Mouse (Mus musculus): ENCODE measurements around the gene Dennd6a. TPM values are rescaled to one million over a fixed set of nuclear protein-coding genes. Genes with fewer than 3 reads are reported as not detected.

Dennd6a gene
- polyA plus RNA-seq, 1 experiment from 2014 or later = 38.2 TPM

DNA sequence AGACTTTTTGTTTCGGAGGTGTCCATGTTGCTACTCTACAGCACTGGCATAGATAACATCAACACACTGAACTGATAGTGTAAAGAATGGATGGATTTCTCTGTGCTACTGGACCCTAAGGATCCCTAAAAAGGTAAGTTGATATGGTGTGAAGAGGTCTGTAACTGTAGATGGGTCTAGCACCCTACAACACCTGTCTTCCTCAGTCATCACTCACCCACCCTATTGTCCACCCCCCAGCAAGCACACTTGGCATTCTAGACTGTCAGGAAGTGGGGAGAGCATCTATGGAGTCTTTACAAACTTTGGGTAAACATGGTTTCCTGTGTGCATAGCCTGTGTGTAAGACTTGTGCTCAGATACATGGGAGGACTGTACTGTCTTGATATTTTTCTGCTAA, 31.5 kb upstream of the Dennd6a start:
- H3K27ac ChIP-seq = no peak overlapping the region
- H3K9ac ChIP-seq = no peak overlapping the region
- no peaks in the 10 kb centered on the region for H3K36me3 ChIP-seq
- H3K9me3 ChIP-seq = no peaks in the 10 kb centered on the region
- no peaks in the 10 kb centered on the region for H3K4me1 ChIP-seq
- H3K4me3 ChIP-seq = no peak overlapping the region
- WGBS = 97% methylated on average over 1 of the region's 1 CpGs
- no peak for ATAC-seq (ENCODE audit: insufficient number of reproducible peaks, insufficient read depth, low FRiP score, low TSS enrichment)
- H3K27me3 ChIP-seq = no peaks in the 10 kb centered on the region
- no peak overlapping the region for H3K4me2 ChIP-seq (replicated peaks)

DNA sequence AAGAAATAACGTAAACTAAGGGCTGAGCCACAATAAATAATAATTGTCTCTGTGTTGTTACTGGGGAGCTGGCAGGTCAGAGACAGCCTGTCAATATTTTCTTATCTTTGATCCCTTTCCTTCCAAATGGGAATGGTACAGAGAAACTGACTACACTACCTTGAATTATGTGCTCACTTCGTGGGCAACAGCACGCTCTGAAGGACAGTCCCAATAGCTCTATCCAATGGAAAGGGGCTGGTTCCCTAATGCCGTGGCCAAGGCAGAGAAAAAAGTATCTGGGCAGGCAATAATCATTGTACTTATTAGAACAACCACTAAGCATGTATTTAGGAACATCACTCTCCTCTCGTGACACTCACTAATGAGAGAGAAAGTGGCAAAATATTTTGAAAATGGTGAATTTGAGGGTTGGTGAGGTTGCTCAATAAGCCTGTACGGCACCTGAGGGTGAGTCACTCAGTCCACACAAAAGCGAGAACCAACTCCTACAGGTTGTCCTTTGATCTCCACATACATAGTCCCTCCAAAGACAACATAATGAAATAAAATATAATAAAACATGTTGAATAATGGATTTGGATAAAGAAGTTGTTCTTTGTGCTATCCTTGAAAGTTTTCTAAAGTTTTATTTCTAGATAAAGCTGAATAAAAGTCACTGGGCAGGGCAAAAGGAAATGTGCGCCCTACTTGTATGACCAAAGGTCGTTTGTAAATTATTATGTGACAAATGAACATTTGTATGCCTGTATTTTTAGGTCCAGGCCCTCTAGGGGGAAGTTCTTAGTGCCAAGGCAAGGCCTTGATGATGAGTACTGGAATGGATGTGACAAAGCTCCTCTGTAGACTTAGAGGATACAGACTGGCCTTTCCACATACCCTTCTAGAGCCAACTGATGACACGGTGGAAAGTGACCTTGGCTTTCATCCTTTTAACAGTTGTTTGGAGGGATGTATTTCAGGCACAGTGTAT, 25.9 kb upstream of the Dennd6a start:
- no peaks in the 10 kb centered on the region for H3K9me3 ChIP-seq
- 79% methylated on average over 10 of the region's 10 CpGs for WGBS
- no peak for ATAC-seq (ENCODE audit: insufficient number of reproducible peaks, insufficient read depth, low FRiP score, low TSS enrichment)
- H3K4me2 ChIP-seq (replicated peaks) = no peak overlapping the region
- H3K9ac ChIP-seq = no peak overlapping the region
- no peak overlapping the region for H3K4me3 ChIP-seq
- no peak overlapping the region for H3K27ac ChIP-seq
- no peaks in the 10 kb centered on the region for H3K36me3 ChIP-seq
- H3K4me1 ChIP-seq = no peaks in the 10 kb centered on the region
- H3K27me3 ChIP-seq = no peaks in the 10 kb centered on the region

- H3K9me3 ChIP-seq = no peaks in the 10 kb centered on the region
- no peak overlapping the region for H3K4me3 ChIP-seq
- no peak overlapping the region for H3K9ac ChIP-seq
- no peaks in the 10 kb centered on the region for H3K27me3 ChIP-seq
- WGBS = 86% methylated on average over 8 of the region's 8 CpGs
- no peaks in the 10 kb centered on the region for H3K36me3 ChIP-seq
- no peaks in the 10 kb centered on the region for H3K4me1 ChIP-seq
- H3K27ac ChIP-seq = no peak overlapping the region
- ATAC-seq (ENCODE audit: insufficient number of reproducible peaks, insufficient read depth, low FRiP score, low TSS enrichment) = no peak
- H3K4me2 ChIP-seq (replicated peaks) = no peak overlapping the region
Observed at GRCm38 (mm10) chr14:26550712-26551111, 22.9 kb upstream of the Dennd6a start.

- H3K4me3 ChIP-seq = no peak overlapping the region
- whole genome bisulfite sequencing = 77% methylated on average over 2 of the region's 2 CpGs
- no peak overlapping the region for H3K27ac ChIP-seq
- no peaks in the 10 kb centered on the region for H3K27me3 ChIP-seq
- no peak for ATAC-seq (ENCODE audit: insufficient number of reproducible peaks, insufficient read depth, low FRiP score, low TSS enrichment)
- no peaks in the 10 kb centered on the region for H3K4me1 ChIP-seq
- H3K9ac ChIP-seq = no peak overlapping the region
- H3K9me3 ChIP-seq = no peaks in the 10 kb centered on the region
- H3K4me2 ChIP-seq (replicated peaks) = no peak overlapping the region
- no peaks in the 10 kb centered on the region for H3K36me3 ChIP-seq
Observed at GRCm38 (mm10) chr14:26552441-26552840, 21.2 kb upstream of the Dennd6a start.

GRCm38 (mm10) chr14:26552853-26553252, 20.8 kb upstream of the Dennd6a start:
- Histone ChIP-seq H3K27me3 (no peaks in the 10 kb centered on the region), H3K4me2 (replicated peaks) (no peak overlapping the region), H3K27ac (no peak overlapping the region), H3K4me3 (no peak overlapping the region), H3K4me1 (no peaks in the 10 kb centered on the region), H3K9ac (no peak overlapping the region), H3K36me3 (no peaks in the 10 kb centered on the region), H3K9me3 (no peaks in the 10 kb centered on the region)
- no peak for ATAC-seq (ENCODE audit: insufficient number of reproducible peaks, insufficient read depth, low FRiP score, low TSS enrichment)
- 91% methylated on average over 3 of the region's 3 CpGs for WGBS

GRCm38 (mm10) chr14:26557581-26557980, 16.1 kb upstream of the Dennd6a start:
- 24% methylated on average over 1 of the region's 1 CpGs for WGBS
- Histone ChIP-seq H3K4me3 (no peak overlapping the region), H3K9ac (no peak overlapping the region), H3K9me3 (no peaks in the 10 kb centered on the region), H3K4me2 (replicated peaks) (no peak overlapping the region), H3K36me3 (no peaks in the 10 kb centered on the region), H3K4me1 (no peaks in the 10 kb centered on the region), H3K27me3 (no peaks in the 10 kb centered on the region), H3K27ac (no peak overlapping the region)
- no peak for ATAC-seq (ENCODE audit: insufficient number of reproducible peaks, insufficient read depth, low FRiP score, low TSS enrichment)

- H3K27ac ChIP-seq = no peak overlapping the region
- no peaks in the 10 kb centered on the region for H3K27me3 ChIP-seq
- no peak overlapping the region for H3K4me2 ChIP-seq (replicated peaks)
- H3K9ac ChIP-seq = no peak overlapping the region
- H3K9me3 ChIP-seq = no peaks in the 10 kb centered on the region
- 88% methylated on average over 7 of the region's 7 CpGs for WGBS
- ATAC-seq (ENCODE audit: insufficient number of reproducible peaks, insufficient read depth, low FRiP score, low TSS enrichment) = no peak
- no peaks in the 10 kb centered on the region for H3K4me1 ChIP-seq
- no peaks in the 10 kb centered on the region for H3K36me3 ChIP-seq
- no peak overlapping the region for H3K4me3 ChIP-seq
Observed at GRCm38 (mm10) chr14:26558536-26558935, 15.1 kb upstream of the Dennd6a start.

GRCm38 (mm10) chr14:26562247-26562646, 11.4 kb upstream of the Dennd6a start:
- no peak for ATAC-seq (ENCODE audit: insufficient number of reproducible peaks, insufficient read depth, low FRiP score, low TSS enrichment)
- Histone ChIP-seq H3K36me3 (no peaks in the 10 kb centered on the region), H3K27me3 (no peaks in the 10 kb centered on the region), H3K27ac (no peak overlapping the region), H3K4me3 (no peak overlapping the region), H3K4me2 (replicated peaks) (no peak overlapping the region), H3K9ac (no peak overlapping the region), H3K4me1 (no peaks in the 10 kb centered on the region), H3K9me3 (no peaks in the 10 kb centered on the region)
- 93% methylated on average over 2 of the region's 2 CpGs for WGBS

- Histone ChIP-seq H3K27ac (no peak overlapping the region), H3K4me2 (replicated peaks) (no peak overlapping the region), H3K27me3 (no peaks in the 10 kb centered on the region), H3K4me3 (no peak overlapping the region), H3K36me3 (no peaks in the 10 kb centered on the region), H3K9ac (no peak overlapping the region), H3K9me3 (no peaks in the 10 kb centered on the region), H3K4me1 (no peaks in the 10 kb centered on the region)
- WGBS = 80% methylated on average over 4 of the region's 4 CpGs
- no peak for ATAC-seq (ENCODE audit: insufficient number of reproducible peaks, insufficient read depth, low FRiP score, low TSS enrichment)
Observed at GRCm38 (mm10) chr14:26569880-26570279, 3.8 kb upstream of the Dennd6a start.

- Histone ChIP-seq H3K27ac (no peak overlapping the region), H3K36me3 (no peaks in the 10 kb centered on the region), H3K4me2 (replicated peaks) (no peak overlapping the region), H3K9me3 (no peaks in the 10 kb centered on the region), H3K4me3 (no peak overlapping the region), H3K27me3 (no peaks in the 10 kb centered on the region), H3K9ac (no peak overlapping the region), H3K4me1 (no peaks in the 10 kb centered on the region)
- ATAC-seq (ENCODE audit: insufficient number of reproducible peaks, insufficient read depth, low FRiP score, low TSS enrichment) = no peak
- 43% methylated on average over 4 of the region's 4 CpGs for WGBS
Observed at GRCm38 (mm10) chr14:26571951-26572675, 1.5 kb upstream of the Dennd6a start.

GRCm38 (mm10) chr14:26576255-26576780, 2.7 kb downstream of the Dennd6a start:
- no peak for ATAC-seq (ENCODE audit: insufficient number of reproducible peaks, insufficient read depth, low FRiP score, low TSS enrichment)
- Histone ChIP-seq H3K4me1 (peaks cover 1% of the 10 kb centered on the region; the same call in 1 of the 2 replicates), H3K4me3 (no peak overlapping the region), H3K9me3 (no peaks in the 10 kb centered on the region), H3K4me2 (replicated peaks) (no peak overlapping the region), H3K27me3 (no peaks in the 10 kb centered on the region), H3K9ac (no peak overlapping the region), H3K36me3 (no peaks in the 10 kb centered on the region), H3K27ac (no peak overlapping the region)
- WGBS = 59% methylated on average over 3 of the region's 3 CpGs

- Histone ChIP-seq H3K9ac (no peak overlapping the region), H3K36me3 (peaks cover 6% of the 10 kb centered on the region; the same call in 1 of the 2 replicates), H3K27me3 (no peaks in the 10 kb centered on the region), H3K27ac (no peak overlapping the region), H3K4me2 (replicated peaks) (peak overlapping the region; percentile 73), H3K9me3 (no peaks in the 10 kb centered on the region), H3K4me1 (peaks cover 2% of the 10 kb centered on the region; the same call in 1 of the 2 replicates), H3K4me3 (no peak overlapping the region)
- WGBS = 72% methylated on average over 6 of the region's 6 CpGs
- ATAC-seq (ENCODE audit: insufficient number of reproducible peaks, insufficient read depth, low FRiP score, low TSS enrichment) = no peak
Observed at GRCm38 (mm10) chr14:26578791-26579191, 5.1 kb downstream of the Dennd6a start.
